Mouse (Mus musculus) CH12.LX (cell line): ENCODE results near the gene Ice2. TPM values are rescaled to one million over a fixed set of nuclear protein-coding genes. Genes with fewer than 3 reads are reported as not detected.
A peak's percentile ranks its signal among the peaks of the same experiment; 100 is the strongest.

Source experiments
- DNase-seq: peaks from one replicate; pipeline ENCODE4 v3.0.0-alpha.2; 2013; ENCODE audit errors: extremely low read depth
- H3K27ac ChIP-seq: 2 replicates; pipeline ENCODE4 v1.5.1; 2012; ENCODE audit warnings: low read depth, mild to moderate bottlenecking, control low read depth, moderate library complexity; ENCODE audit not compliant: insufficient read depth
- H3K27me3 ChIP-seq: replicated peaks from 2 replicates; pipeline ENCODE3; 2012; ENCODE audit warnings: inconsistent platforms
- H3K36me3 ChIP-seq, 2 experiments: replicated peaks in 1 of 2; 2 replicates each; pipeline versions ENCODE3 to v1.6.1; 2012; ENCODE audit warnings: inconsistent platforms in 1 of 2, low read length in 1 of 2, mild to moderate bottlenecking in 1 of 2, mixed read lengths in 1 of 2, moderate library complexity in 1 of 2; ENCODE audit not compliant: control insufficient read depth in 1 of 2, insufficient read depth in 1 of 2
- H3K4me1 ChIP-seq, 2 experiments: 2 replicates each; pipeline ENCODE4 v1.6.1; 2012; ENCODE audit warnings: inconsistent platforms in 1 of 2, moderate library complexity in 1 of 2; ENCODE audit not compliant: insufficient read depth in 2 of 2, control insufficient read depth in 1 of 2
- H3K4me2 ChIP-seq: 2 replicates; pipeline ENCODE4 v1.6.1; 2012; ENCODE audit warnings: low read depth, mild to moderate bottlenecking, control low read depth; ENCODE audit not compliant: poor library complexity, insufficient read depth, severe bottlenecking
- H3K4me3 ChIP-seq, 3 experiments: fragments of 150-350 bp in 1 of 3; sonication (generic) in 1 of 3; replicated peaks in 1 of 3; 2 replicates each; pipeline versions ENCODE3 to v1.5.1; 2011 to 2012; ENCODE audit warnings: low read depth in 2 of 3, low read length in 2 of 3, mild to moderate bottlenecking in 2 of 3, moderate library complexity in 2 of 3, control low read depth in 1 of 3, improper control_type of control experiment in 1 of 3, inconsistent platforms in 1 of 3, mixed read lengths in 1 of 3; ENCODE audit not compliant: poor library complexity in 1 of 3
- H3K79me2 ChIP-seq: replicated peaks from 2 replicates; pipeline ENCODE4 v1.6.1; 2012; ENCODE audit warnings: mild to moderate bottlenecking, moderate library complexity; ENCODE audit not compliant: control insufficient read depth, poor library complexity, insufficient read depth, severe bottlenecking; ENCODE audit errors: extremely low read depth
- H3K9ac ChIP-seq: 2 replicates; pipeline ENCODE4 v1.6.1; 2012; ENCODE audit warnings: low read depth, mild to moderate bottlenecking, control low read depth, moderate library complexity; ENCODE audit not compliant: insufficient read depth
- H3K9me3 ChIP-seq: replicated peaks from 2 replicates; pipeline ENCODE3; 2012; ENCODE audit warnings: low read length, inconsistent platforms, mixed read lengths
- CHD1 ChIP-seq: IDR thresholded peaks from 2 replicates; pipeline ENCODE4 v1.6.1; 2012; ENCODE audit warnings: low read depth, low read length, improper control_type of control experiment, inconsistent platforms
- CTCF ChIP-seq, 2 experiments: IDR thresholded peaks in 1 of 2; conservative IDR thresholded peaks in 1 of 2; 2 replicates each; pipeline ENCODE4 v1.5.1; 2011 to 2012; ENCODE audit warnings: low read depth in 2 of 2, low read length in 2 of 2, improper control_type of control experiment in 1 of 2, inconsistent platforms in 1 of 2, mild to moderate bottlenecking in 1 of 2, moderate library complexity in 1 of 2
- HCFC1 ChIP-seq: IDR thresholded peaks from 2 replicates; pipeline ENCODE4 v1.6.1; 2012; ENCODE audit warnings: low read depth, mild to moderate bottlenecking, inconsistent platforms, low read length, improper control_type of control experiment
- JUND ChIP-seq: conservative IDR thresholded peaks from 2 replicates; pipeline ENCODE4 v1.6.1; 2011; ENCODE audit warnings: low read depth, low read length, improper control_type of control experiment
- KAT2A ChIP-seq: IDR thresholded peaks from 2 replicates; pipeline ENCODE4 v1.6.1; 2012; ENCODE audit warnings: low read length, improper control_type of control experiment, inconsistent platforms; ENCODE audit not compliant: insufficient replicate concordance
- MAFK ChIP-seq: IDR thresholded peaks from 2 replicates; pipeline ENCODE4 v1.6.1; 2011; ENCODE audit warnings: low read length, improper control_type of control experiment; ENCODE audit not compliant: insufficient replicate concordance
- MAZ ChIP-seq: IDR thresholded peaks from 2 replicates; pipeline ENCODE4 v1.6.1; 2012; ENCODE audit warnings: low read depth, mild to moderate bottlenecking, inconsistent platforms, low read length, improper control_type of control experiment, moderate library complexity
- MEF2A ChIP-seq: IDR thresholded peaks from 2 replicates; pipeline ENCODE4 v1.6.1; 2014; ENCODE audit warnings: low read depth, mild to moderate bottlenecking, inconsistent platforms, low read length, improper control_type of control experiment, borderline replicate concordance
- MXI1 ChIP-seq: IDR thresholded peaks from 2 replicates; pipeline ENCODE4 v1.6.1; 2011; ENCODE audit warnings: mild to moderate bottlenecking, low read depth, low read length, improper control_type of control experiment
- MYC ChIP-seq: IDR thresholded peaks from 2 replicates; pipeline ENCODE4 v1.6.1; 2011; ENCODE audit warnings: low read depth, mild to moderate bottlenecking, improper control_type of control experiment, low read length
- NELFE ChIP-seq: IDR thresholded peaks from 2 replicates; pipeline ENCODE4 v1.6.1; 2011; ENCODE audit warnings: low read depth, low read length, improper control_type of control experiment
- NRF1 ChIP-seq: IDR thresholded peaks from 2 replicates; pipeline ENCODE4 v1.6.1; 2014; ENCODE audit warnings: low read depth, mild to moderate bottlenecking, inconsistent platforms, low read length, improper control_type of control experiment, moderate library complexity
- POLR2AphosphoS2 ChIP-seq: IDR thresholded peaks from 2 replicates; pipeline ENCODE4 v1.6.1; 2011; ENCODE audit warnings: low read depth, low read length, improper control_type of control experiment
- RAD21 ChIP-seq: IDR thresholded peaks from 2 replicates; pipeline ENCODE4 v1.6.1; 2011; ENCODE audit warnings: low read depth, mild to moderate bottlenecking, low read length, improper control_type of control experiment, moderate library complexity
- SMC3 ChIP-seq: IDR thresholded peaks from 2 replicates; pipeline ENCODE4 v1.6.1; 2011; ENCODE audit warnings: low read depth, low read length, improper control_type of control experiment
- TBP ChIP-seq: conservative IDR thresholded peaks from 2 replicates; pipeline ENCODE4 v1.6.1; 2011; ENCODE audit warnings: low read depth, low read length, improper control_type of control experiment
- TCF12 ChIP-seq: IDR thresholded peaks from 2 replicates; pipeline ENCODE4 v1.6.1; 2014; ENCODE audit warnings: low read depth, mild to moderate bottlenecking, inconsistent platforms, low read length, improper control_type of control experiment
- USF2 ChIP-seq: conservative IDR thresholded peaks from 2 replicates; pipeline ENCODE4 v1.6.1; 2011; ENCODE audit warnings: low read depth, low read length, improper control_type of control experiment
- ZC3H11A ChIP-seq: IDR thresholded peaks from 2 replicates; pipeline ENCODE4 v1.6.1; 2012; ENCODE audit warnings: low read depth, mild to moderate bottlenecking, inconsistent platforms, low read length, improper control_type of control experiment
- ZNF384 ChIP-seq: IDR thresholded peaks from 2 replicates; pipeline ENCODE4 v1.6.1; 2012; ENCODE audit warnings: low read depth, low read length, improper control_type of control experiment, inconsistent platforms
- dilution Hi-C: fragments of 300-500 bp; cut with MboI; formaldehyde crosslinking; loops from 2 replicates; pipeline ENCODE4 v1.14.3; 2020; ENCODE audit warnings: low sequenced_read_pairs; ENCODE audit not compliant: extremely low pct_unique_long_range_greater_than_20kb, extremely low pct_ligation_motif_present
- in situ Hi-C: fragments of 300-500 bp; cut with MboI; formaldehyde crosslinking; loops from 3 replicates; pipeline ENCODE4 v1.14.3; 2019; ENCODE audit warnings: low sequenced_read_pairs, low pct_ligation_motif_present, low pct_unique_long_range_greater_than_20kb, mixed read lengths
- polyA plus RNA-seq: library from polyadenylated mRNA; unstranded; fragments of >175 nt; gene quantifications from 2 replicates; pipeline ENCODE4 v1.2.1, GENCODE M21; 2012; ENCODE audit warnings: low read depth; ENCODE audit not compliant: insufficient read length
- total RNA-seq, 2 experiments: library from RNA; depleted of rRNA; stranded (reverse); fragments of 300-350 nt in 1 of 2; fragments of >200 nt in 1 of 2; gene quantifications; 2 replicates each; pipeline ENCODE4 v1.2.3; 2012 to 2014

Ice2 gene
- total and polyA plus RNA-seq, 3 experiments = 13.3 to 23.1 (median 14.9) TPM

DNA sequence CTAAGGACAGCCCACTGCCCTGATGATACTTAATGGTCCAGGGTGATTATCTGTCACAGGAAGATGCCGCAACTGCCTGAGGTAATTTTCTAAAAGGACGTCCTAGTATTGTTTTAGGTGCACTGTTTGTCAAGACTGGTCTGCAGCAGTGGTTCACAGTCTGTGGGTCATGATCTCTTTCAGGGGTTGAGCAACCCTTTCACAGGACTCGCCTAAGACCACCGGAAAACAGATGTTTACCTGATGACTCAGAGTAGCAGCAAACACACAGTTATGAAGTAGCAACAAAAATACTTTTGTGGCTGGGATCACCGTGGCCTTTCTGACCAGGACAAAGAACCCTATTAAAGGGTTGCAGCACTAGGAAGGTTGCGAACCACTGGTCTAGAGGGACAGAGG lies 80.1 kb downstream of the Ice2 start:
- H3K27me3 ChIP-seq = no peaks in the 10 kb centered on the region
- TF ChIP-seq USF2 (no peak), NELFE (no peak), MEF2A (no peak), MYC (no peak), HCFC1 (no peak), JUND (no peak), POLR2AphosphoS2 (no peak), TCF12 (no peak), NRF1 (no peak), TBP (no peak), RAD21 (no peak), KAT2A (no peak), MXI1 (no peak), ZNF384 (no peak), ZC3H11A (no peak), MAZ (no peak), CHD1 (no peak), MAFK (no peak)
- H3K4me1 ChIP-seq = no peaks in the 10 kb centered on the region
- no peak for DNase-seq
- in situ Hi-C loops (loop anchor here (25.0 kb wide), 1 partner anchor 516 kb away; no protein-coding TSS in a partner anchor), dilution Hi-C loops (no loop called here)
- H3K9ac ChIP-seq = no peak overlapping the region
- H3K36me3 ChIP-seq = no peaks in the 10 kb centered on the region
- no peak overlapping the region for H3K4me2 ChIP-seq
- H3K9me3 ChIP-seq = no peaks in the 10 kb centered on the region
- H3K27ac ChIP-seq = no peak overlapping the region
- no peak overlapping the region for H3K4me3 ChIP-seq
- H3K79me2 ChIP-seq = no peaks in the 10 kb centered on the region

DNA sequence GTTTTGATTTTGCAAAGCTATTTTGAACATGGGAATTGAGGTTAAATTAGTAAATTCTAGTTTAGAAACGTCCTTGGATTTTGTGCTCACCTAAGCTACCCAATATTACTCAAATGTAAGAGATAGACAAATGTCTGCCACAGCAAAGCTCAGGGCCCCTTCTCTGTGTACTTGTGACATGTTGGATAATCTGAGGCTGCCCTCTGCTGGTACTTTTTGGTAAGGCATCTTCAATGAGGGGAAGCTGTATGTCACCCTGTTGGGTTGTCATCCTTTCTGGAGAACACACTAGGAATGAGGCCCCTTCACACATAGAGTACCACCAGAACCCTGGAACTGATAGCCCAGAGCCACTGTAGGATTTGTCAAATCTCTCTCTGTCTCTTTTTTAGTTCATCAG lies 82.6 kb downstream of the Ice2 start:
- H3K9me3 ChIP-seq = no peaks in the 10 kb centered on the region
- peak; percentile 84 for DNase-seq
- no peak overlapping the region for H3K27ac ChIP-seq
- H3K4me2 ChIP-seq = no peak overlapping the region
- dilution Hi-C loops = no loop called here
- H3K27me3 ChIP-seq = no peaks in the 10 kb centered on the region
- TF ChIP-seq NRF1 = no peak
- TF ChIP-seq SMC3 = peak; percentile 88
- peak; percentile 65 to 86 for TF ChIP-seq CTCF (conservative IDR thresholded peaks at IDR 0.05 in 1 of 2, IDR thresholded peaks at IDR 0.05 in 1 of 2; ENCODE audit: low read depth in 2 of 2, low read length in 2 of 2)
- peak; percentile 89 for TF ChIP-seq RAD21
- peak; percentile 46; the same call in 1 of the 2 replicates for TF ChIP-seq ZC3H11A
- TF ChIP-seq KAT2A = no peak
- TF ChIP-seq, all 38 proteins: peak for 4
- Histone ChIP-seq H3K4me3 (no peak overlapping the region), H3K4me1 (peaks cover 1 to 3% of the 10 kb centered on the region in 2 experiments; a peak in 3 of 4 replicates), H3K9ac (no peak overlapping the region), H3K79me2 (no peaks in the 10 kb centered on the region), H3K36me3 (no peaks in the 10 kb centered on the region)
- in situ Hi-C loops = loop anchor here (25.0 kb wide), 1 partner anchor 518 kb away; no protein-coding TSS in a partner anchor

Other genes with a start within 250 kb of the Ice2 start
- 0.08 and 0.13 TPM in 2 replicates for gene Anxa2, start 55.7 kb downstream of the Ice2 start, total RNA-seq (2012; rRNA removed)
- 0.26 TPM in 1 of 2 replicates, not detected in the other for gene Anxa2, start 55.7 kb downstream of the Ice2 start, total RNA-seq (2014; rRNA removed)
- gene Anxa2, start 55.7 kb downstream of the Ice2 start, polyA plus RNA-seq = 0.16 TPM in 1 of 2 replicates, not detected in the other